ENCODE assay signal across 8 mouse cellular contexts in genomic region chr5:140647031-140647760, GRCm38 (mm10). TPM values are rescaled to one million over a fixed set of nuclear protein-coding genes. Genes with fewer than 3 reads are reported as not detected.
DNase-seq lines count a peak whose midpoint lies in the region; ATAC-seq lines count a peak whose summit lies in the region.

No protein-coding gene starts in this region.

- peak overlapping the region; percentile 100 for H3K9ac ChIP-seq in hindbrain, embryonic 11.5 days (ENCODE audit: low read depth, low read length)

- H3K27me3 ChIP-seq in heart, embryonic 10.5 days (ENCODE audit: insufficient read depth, poor library complexity, severe bottlenecking) = 0 out of 2 replicates have a peak, but pooled peaks cover 8% of the 10 kb centered on the region
- no peaks in the 10 kb centered on the region for H3K27me3 ChIP-seq in hindbrain, embryonic 11.5 days (ENCODE audit: control insufficient read depth, insufficient read depth, low read length)

- peak overlapping the region; percentile 96 for H3K4me3 ChIP-seq in heart, embryonic 10.5 days
- H3K4me3 ChIP-seq in hindbrain, embryonic 11.5 days (ENCODE audit: low read depth, low read length) = peak overlapping the region; percentile 98
- peak overlapping the region; percentile 88 for H3K4me3 ChIP-seq in macrophage (ENCODE audit: inconsistent target)

- H3K36me3 ChIP-seq in heart, embryonic 10.5 days = peaks cover 22% of the 10 kb centered on the region
- H3K36me3 ChIP-seq in hindbrain, embryonic 11.5 days (ENCODE audit: control insufficient read depth, insufficient read depth, low read length) = peaks cover 6% of the 10 kb centered on the region; the same call in 1 of the 2 replicates
- H3K36me3 ChIP-seq in macrophage (ENCODE audit: inconsistent target) = no peaks in the 10 kb centered on the region

- ATAC-seq in hindbrain, embryonic 11.5 days (ENCODE audit: low FRiP score) = no peak

- peaks cover 68% of the 10 kb centered on the region for H3K4me1 ChIP-seq in heart, embryonic 10.5 days
- H3K4me1 ChIP-seq in hindbrain, embryonic 11.5 days (replicated peaks; ENCODE audit: control insufficient read depth, insufficient read depth, low read length) = peaks cover 14% of the 10 kb centered on the region

- no peak for DNase-seq in heart, embryonic 10.5 days (ENCODE audit: low spot score)
- DNase-seq in heart, postnatal 36 days = no peak
- DNase-seq in right cerebral cortex, adult 18-20 months = peak; percentile 84
- no peak for DNase-seq in right cerebral cortex, postnatal 14 days
- DNase-seq in hindbrain, embryonic 11.5 days (ENCODE audit: low spot score) = no peak
- no peak for DNase-seq in embryo, embryonic 10.5 days (ENCODE audit: low spot score)
- no peak for DNase-seq in spleen, postnatal 36 days (ENCODE audit: low spot score in 2 of 2)

- H3K27ac ChIP-seq in heart, embryonic 10.5 days = peak overlapping the region; percentile 98
- H3K27ac ChIP-seq in hindbrain, embryonic 11.5 days (ENCODE audit: low read depth, low read length) = no peak overlapping the region
- H3K27ac ChIP-seq in macrophage = no peak overlapping the region; the same call in 1 of the 2 replicates

- WGBS in heart, embryonic 10.5 days = 70% methylated on average over 13 of the region's 13 CpGs
- WGBS in hindbrain, embryonic 11.5 days = 57% methylated on average over 13 of the region's 13 CpGs
- 83% methylated on average over 13 of the region's 13 CpGs for WGBS in macrophage (ENCODE audit: missing documents)

- H3K9me3 ChIP-seq in heart, embryonic 10.5 days = no peaks in the 10 kb centered on the region
- no peaks in the 10 kb centered on the region for H3K9me3 ChIP-seq in hindbrain, embryonic 11.5 days (ENCODE audit: control insufficient read depth, low read length)

- H3K79me2 ChIP-seq in macrophage (ENCODE audit: inconsistent target) = peaks cover 63% of the 10 kb centered on the region

- H3K4me2 ChIP-seq in hindbrain, embryonic 11.5 days (replicated peaks; ENCODE audit: low read depth, low read length) = peak overlapping the region; percentile 82

- intact Hi-C loops in heart, postnatal 36 days (cut with DNase I) = no loop called here

RNA-seq across cellular contexts. Expression of gene Ttyh3, which starts 1.6 kb away (rescaled TPM):
- polyA plus RNA-seq in heart, embryonic 10.5 days (2016; fragmentation: Nextera tagmentation; extraction: Ambion mirVana) = 23.5 and 32.9 TPM in 2 replicates
- total RNA-seq in heart, postnatal 36 days (2021) = 10 to 100 TPM; 13.4 to 14.7 TPM
- 52.9 and 53.1 TPM in 2 replicates for polyA plus RNA-seq in hindbrain, embryonic 11.5 days (2014; fragmentation: Nextera tagmentation; extraction: Ambion mirVana)
- total RNA-seq in macrophage (2018; cell fraction: chromatin; rRNA removed) = 100 to 1,000 TPM in 5 of 26 experiments, 10 to 100 TPM in 21; 14.6 to 140 (median 53.0) TPM
- 100 to 1,000 TPM in 7 of 26 experiments, 10 to 100 TPM in 19; 44.2 to 125 (median 76.8) TPM for total RNA-seq in macrophage (2018; cell fraction: cytosol; rRNA removed)
- total RNA-seq in macrophage (2018; cell fraction: nucleus; rRNA removed) = 100 to 1,000 TPM in 8 of 26 experiments, 10 to 100 TPM in 18; 43.1 to 131 (median 86.6) TPM
- polyA plus RNA-seq in macrophage (2018) = 40.4 to 80.7 TPM (median 48.0 TPM) in 3 replicates

RNA-seq across cellular contexts. Expression of gene Lfng, which starts 40.1 kb away (rescaled TPM):
- polyA plus RNA-seq in heart, embryonic 10.5 days (2016; fragmentation: Nextera tagmentation; extraction: Ambion mirVana) = 3.8 and 4.7 TPM in 2 replicates
- total RNA-seq in heart, postnatal 36 days (2021) = 1 to 10 TPM; 7.2 to 9.1 TPM
- 34.1 and 38.8 TPM in 2 replicates for polyA plus RNA-seq in hindbrain, embryonic 11.5 days (2014; fragmentation: Nextera tagmentation; extraction: Ambion mirVana)
- total RNA-seq in macrophage (2018; cell fraction: chromatin; rRNA removed) = 100 to 1,000 TPM in 1 of 26 experiments, 10 to 100 TPM in 24, 1 to 10 TPM in 1; 8.4 to 105 (median 42.7) TPM
- 10 to 100 TPM; 24.5 to 80.6 (median 54.7) TPM for total RNA-seq in macrophage (2018; cell fraction: cytosol; rRNA removed)
- 100 to 1,000 TPM in 2 of 26 experiments, 10 to 100 TPM in 24; 14.8 to 111 (median 57.4) TPM for total RNA-seq in macrophage (2018; cell fraction: nucleus; rRNA removed)
- polyA plus RNA-seq in macrophage (2018) = 33.7 to 75.9 TPM (median 52.2 TPM) in 3 replicates

RNA-seq across cellular contexts. Expression of gene Iqce, which starts 55.0 kb away (rescaled TPM):
- polyA plus RNA-seq in heart, embryonic 10.5 days (2016; fragmentation: Nextera tagmentation; extraction: Ambion mirVana) = 11.4 and 17.9 TPM in 2 replicates
- total RNA-seq in heart, postnatal 36 days (2021) = 1 to 10 TPM; 8.9 to 9.8 TPM
- 15.1 and 16.8 TPM in 2 replicates for polyA plus RNA-seq in hindbrain, embryonic 11.5 days (2014; fragmentation: Nextera tagmentation; extraction: Ambion mirVana)
- total RNA-seq in macrophage (2018; cell fraction: chromatin; rRNA removed) = 100 to 1,000 TPM in 9 of 26 experiments, 10 to 100 TPM in 16, 1 to 10 TPM in 1; 9.7 to 159 (median 85.7) TPM
- total RNA-seq in macrophage (2018; cell fraction: cytosol; rRNA removed) = 10 to 100 TPM in 23 of 26 experiments, 1 to 10 TPM in 3; 9.0 to 19.4 (median 14.4) TPM
- total RNA-seq in macrophage (2018; cell fraction: nucleus; rRNA removed) = 10 to 100 TPM in 22 of 26 experiments, 1 to 10 TPM in 4; 6.2 to 80.3 (median 37.4) TPM
- 11.4 to 17.2 TPM (median 12.2 TPM) in 3 replicates for polyA plus RNA-seq in macrophage (2018)

RNA-seq across cellular contexts. Expression of gene Brat1, which starts 57.6 kb away (rescaled TPM):
- polyA plus RNA-seq in heart, embryonic 10.5 days (2016; fragmentation: Nextera tagmentation; extraction: Ambion mirVana) = 18.6 and 19.1 TPM in 2 replicates
- total RNA-seq in heart, postnatal 36 days (2021) = 10 to 100 TPM in 1 of 2 experiments, 1 to 10 TPM in 1; 8.3 to 10.4 TPM
- 8.8 and 9.6 TPM in 2 replicates for polyA plus RNA-seq in hindbrain, embryonic 11.5 days (2014; fragmentation: Nextera tagmentation; extraction: Ambion mirVana)
- 10 to 100 TPM in 17 of 26 experiments, 1 to 10 TPM in 9; 3.5 to 33.9 (median 16.1) TPM for total RNA-seq in macrophage (2018; cell fraction: chromatin; rRNA removed)
- 10 to 100 TPM in 15 of 26 experiments, 1 to 10 TPM in 11; 3.5 to 13.9 (median 10.4) TPM for total RNA-seq in macrophage (2018; cell fraction: cytosol; rRNA removed)
- total RNA-seq in macrophage (2018; cell fraction: nucleus; rRNA removed) = 10 to 100 TPM in 15 of 26 experiments, 1 to 10 TPM in 11; 5.1 to 27.5 (median 13.2) TPM
- 5.1 to 13.0 TPM (median 10.3 TPM) in 3 replicates for polyA plus RNA-seq in macrophage (2018)
